Mouse (Mus musculus) bone marrow, adult 2 months (tissue): ENCODE results near the gene Sgsh.

Experiments
- CTCF ChIP-seq: fragments of 200-500 bp; IDR thresholded peaks from 2 replicates; pipeline ENCODE4 v1.5.1; 2011; ENCODE audit warnings: low read length, control low read depth; ENCODE audit not compliant: control insufficient read depth, insufficient read depth
- POLR2A ChIP-seq: fragments of 200-500 bp; IDR thresholded peaks from 2 replicates; pipeline ENCODE4 v1.6.1; 2011; ENCODE audit warnings: low read depth, mild to moderate bottlenecking, control low read depth, low read length, borderline replicate concordance; ENCODE audit not compliant: control insufficient read depth

- peak; percentile 95 for TF ChIP-seq CTCF
- TF ChIP-seq POLR2A: no peak
These were observed 49.3 kb upstream of the Sgsh start for GRCm38 (mm10) chr11:119404627-119405026.
